Mouse (Mus musculus): Measurements from ENCODE around the gene Ctsc. TPM values are rescaled to one million over a fixed set of nuclear protein-coding genes. Genes with fewer than 3 reads are reported as not detected.

The Ctsc gene
- polyA plus RNA-seq, 1 experiment = 10.6 TPM

DNA sequence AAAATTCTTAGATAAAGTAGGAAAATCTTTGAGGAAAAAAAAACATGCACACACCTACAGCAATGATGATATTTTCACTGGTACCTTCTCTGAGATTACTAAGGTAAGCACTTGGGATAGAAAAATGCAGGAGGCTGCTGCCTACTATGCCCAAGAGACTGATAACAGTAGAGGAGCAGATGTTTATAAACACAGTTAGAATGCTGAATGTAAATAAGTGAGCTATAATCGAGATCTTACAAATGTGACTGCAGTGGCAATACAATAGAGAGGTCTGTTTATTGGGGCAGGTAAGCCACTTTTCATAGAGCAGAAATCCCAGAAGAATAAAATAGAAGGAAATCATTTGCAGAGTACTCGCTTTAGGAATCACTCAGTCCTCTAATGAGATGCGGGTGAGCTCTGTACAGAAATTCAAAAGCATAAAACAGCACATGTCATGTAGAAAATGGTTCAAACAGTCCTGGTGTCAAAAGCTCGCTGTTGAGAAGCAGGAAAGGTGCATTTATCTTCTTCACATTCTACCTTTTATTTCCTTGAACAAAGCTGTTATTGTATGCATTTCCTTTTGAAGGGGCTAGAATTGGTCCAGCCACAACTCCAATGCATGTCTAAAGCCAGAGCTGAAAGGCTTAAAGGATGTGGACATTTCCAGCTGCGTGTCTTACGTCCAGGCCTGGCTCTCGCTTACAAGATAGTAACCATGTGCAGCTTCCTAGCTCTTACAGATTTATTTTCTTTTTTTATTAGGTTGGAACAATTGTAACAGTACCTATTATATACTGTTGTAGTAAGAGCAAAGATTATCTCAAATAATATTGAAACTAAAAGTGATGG is 80.4 kb downstream of the Ctsc start:
- Histone ChIP-seq H3K27me3 (ENCODE audit: control insufficient read depth, insufficient read depth, insufficient read length) (no peaks in the 10 kb centered on the region), H3ac (ENCODE audit: control insufficient read depth, insufficient read length) (no peak overlapping the region), H3K36me3 (ENCODE audit: control insufficient read depth, insufficient read depth) (no peaks in the 10 kb centered on the region), H3K4me2 (ENCODE audit: low read depth) (no peak overlapping the region), H3K4me3 (no peak overlapping the region), H3K79me2 (ENCODE audit: control insufficient read depth, insufficient read depth) (no peaks in the 10 kb centered on the region)
- TF ChIP-seq CEBPB (IDR thresholded peaks at IDR 0.05; ENCODE audit: insufficient read depth, poor library complexity, severe bottlenecking) (no peak), MYOG (IDR thresholded peaks at IDR 0.05; ENCODE audit: control insufficient read depth in 1 of 3, insufficient read depth in 1 of 3, insufficient read length in 2 of 3, low read depth in 2 of 3) (no peak), TCF12 (IDR thresholded peaks at IDR 0.05; ENCODE audit: insufficient read depth, poor library complexity, severe bottlenecking) (no peak), TCF3 (IDR thresholded peaks at IDR 0.05; ENCODE audit: insufficient read length, low read depth) (no peak), POLR2AphosphoS2 (IDR thresholded peaks at IDR 0.05; ENCODE audit: insufficient read length, low read depth) (no peak), POLR2A (IDR thresholded peaks at IDR 0.05; ENCODE audit: insufficient read length, low read depth) (no peak), REST (IDR thresholded peaks at IDR 0.05; ENCODE audit: insufficient read depth, insufficient read length) (no peak)

Other genes starting within 250 kb of the Ctsc start
- gene Rab38, start 152.2 kb downstream of the Ctsc start, polyA plus RNA-seq (2012; fragmentation: generic; extraction: Trizol) = 0.76 TPM

All from myocyte (in vitro differentiated cells).